Mouse (Mus musculus): ENCODE data around the gene Pi4k2b.
"Not testable (repeated sequence)": the region's sequence is repeated elsewhere in the genome, so short reads cannot be mapped to it uniquely, and the experiment has no call there.

Pi4k2b gene

DNA sequence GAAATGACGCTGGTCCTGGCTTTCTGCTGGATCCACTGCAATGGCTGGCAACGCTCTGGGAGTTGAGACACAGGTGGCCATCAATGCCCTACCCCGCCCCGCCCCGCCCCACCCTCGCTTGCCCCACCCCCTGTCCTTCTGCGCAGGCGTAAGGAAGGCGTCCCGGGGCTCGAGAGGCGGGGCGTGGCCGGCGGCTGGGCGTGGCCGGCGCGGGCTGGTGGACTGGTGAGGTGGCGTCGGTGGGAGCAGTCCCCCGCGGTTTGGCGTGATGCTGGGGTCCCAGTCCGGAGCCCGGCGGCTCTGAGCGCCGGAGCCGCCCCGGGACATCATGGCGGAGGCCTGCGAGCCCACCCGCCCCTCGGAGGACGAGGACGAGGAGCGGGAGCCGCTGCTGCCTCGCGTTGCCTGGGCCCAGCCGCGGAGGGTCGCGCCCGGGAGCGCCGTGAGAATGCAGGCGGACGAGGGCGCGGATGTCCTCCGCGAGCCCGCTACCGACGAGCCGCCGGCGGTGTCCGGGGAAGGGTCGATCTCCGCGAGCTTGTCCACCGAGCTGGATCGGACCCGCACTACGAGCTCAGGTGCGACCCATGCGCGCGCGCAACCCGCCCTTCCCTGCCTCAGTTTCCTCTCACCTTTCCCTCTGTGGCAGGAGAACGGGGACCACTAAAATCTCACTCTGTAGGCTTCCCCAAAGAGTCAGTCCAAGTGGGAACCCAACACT, at the start of gene Pi4k2b:
Pi4k2b (plus strand) TSS at position 184 of the 721 bp plus-strand sequence.
- peak; percentile 93 for DNase-seq (ENCODE audit: inconsistent ontology term)

DNA sequence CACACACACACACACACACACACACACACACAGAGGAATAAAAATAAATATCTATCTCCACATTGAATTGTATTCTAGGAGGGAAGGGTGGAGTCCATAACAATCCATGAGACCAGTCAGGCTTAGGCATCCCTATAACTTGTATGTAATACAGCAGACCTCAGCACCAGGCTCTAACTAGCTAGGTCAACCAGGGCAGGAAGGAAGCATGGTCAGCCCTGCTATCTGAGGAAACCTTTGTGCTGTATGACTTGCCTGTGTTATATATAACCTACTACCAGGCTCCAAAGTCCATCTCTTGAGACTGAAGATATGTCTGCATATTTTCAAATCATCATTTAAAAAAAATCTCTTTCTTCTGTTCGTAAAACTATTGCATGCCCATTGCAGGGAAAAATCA, 44.1 kb upstream of the Pi4k2b start:
- DNase-seq (ENCODE audit: inconsistent ontology term): no peak

DNA sequence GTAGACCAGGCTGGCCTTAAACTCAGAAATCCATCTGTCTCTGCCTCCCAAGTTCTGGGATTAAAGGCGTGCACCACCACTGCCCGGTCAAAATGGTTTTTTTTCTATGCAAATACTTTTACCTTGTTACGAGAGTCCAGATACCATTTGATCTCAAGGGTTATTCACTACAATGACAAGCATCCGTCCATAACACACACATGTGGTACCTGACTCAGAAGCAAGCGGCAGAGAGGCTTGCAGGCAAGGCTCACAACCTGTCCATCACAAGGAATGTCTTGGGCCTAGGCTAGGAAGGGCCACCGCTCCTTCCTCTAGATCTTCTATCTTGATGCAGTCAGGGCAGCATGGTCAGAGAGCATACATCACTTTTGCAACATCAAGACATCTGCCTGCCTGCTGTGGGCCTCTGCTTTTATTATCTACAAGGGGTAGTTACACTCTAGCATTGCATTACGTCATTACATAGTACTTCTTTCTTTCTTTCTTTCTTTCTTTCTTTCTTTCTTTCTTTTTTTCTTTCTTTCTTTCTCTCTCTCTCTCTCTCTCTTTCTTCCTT, 43.4 kb upstream of the Pi4k2b start:
- DNase-seq (ENCODE audit: inconsistent ontology term): not testable (repeated sequence)

DNA sequence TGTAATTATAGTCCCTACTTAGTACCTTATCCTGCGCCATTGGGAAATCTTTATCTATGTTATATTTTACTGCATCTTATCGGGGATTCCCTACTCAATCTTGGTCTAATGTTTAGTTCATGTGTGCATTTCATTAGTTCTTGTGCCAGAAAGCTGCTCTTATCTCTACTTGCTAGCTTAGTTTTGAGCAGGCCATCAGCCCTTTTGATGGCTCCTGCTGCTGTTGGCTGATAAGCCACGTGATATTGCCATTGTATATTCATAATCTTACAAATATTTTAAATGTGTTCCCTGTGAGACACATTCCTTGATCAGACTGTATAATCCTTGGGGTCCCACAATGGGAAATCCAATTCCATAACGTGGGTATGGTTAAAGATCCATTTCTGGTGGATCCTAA, 36.8 kb upstream of the Pi4k2b start:
- no peak for DNase-seq (ENCODE audit: inconsistent ontology term)

DNA sequence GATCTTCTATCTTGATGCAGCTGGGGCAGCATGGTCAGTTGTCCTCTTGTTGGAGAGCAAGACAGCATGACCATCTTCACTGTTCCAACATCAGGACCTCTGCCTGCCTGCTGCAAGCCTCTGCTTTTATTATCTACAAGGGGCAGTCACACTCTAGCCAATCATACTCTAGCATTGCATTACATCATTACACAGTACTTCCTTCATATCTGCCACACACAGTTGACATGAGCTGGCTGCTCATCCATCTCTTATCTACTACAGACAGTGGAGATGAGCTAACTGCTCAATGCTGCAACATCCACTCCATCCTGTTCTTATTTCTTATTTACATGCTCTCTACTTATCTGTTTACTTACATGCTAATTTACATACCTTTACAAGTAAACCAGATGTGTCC, 28.7 kb upstream of the Pi4k2b start:
- DNase-seq (ENCODE audit: inconsistent ontology term): no peak

GRCm38 (mm10) chr5:52716742-52717448, 24.5 kb upstream of the Pi4k2b start:
- DNase-seq (ENCODE audit: inconsistent ontology term): no peak

GRCm38 (mm10) chr5:52721003-52721402, 20.4 kb upstream of the Pi4k2b start:
- DNase-seq (ENCODE audit: inconsistent ontology term): no peak

- DNase-seq (ENCODE audit: inconsistent ontology term): no peak
Observed at GRCm38 (mm10) chr5:52727747-52728146, 13.6 kb upstream of the Pi4k2b start.

DNA sequence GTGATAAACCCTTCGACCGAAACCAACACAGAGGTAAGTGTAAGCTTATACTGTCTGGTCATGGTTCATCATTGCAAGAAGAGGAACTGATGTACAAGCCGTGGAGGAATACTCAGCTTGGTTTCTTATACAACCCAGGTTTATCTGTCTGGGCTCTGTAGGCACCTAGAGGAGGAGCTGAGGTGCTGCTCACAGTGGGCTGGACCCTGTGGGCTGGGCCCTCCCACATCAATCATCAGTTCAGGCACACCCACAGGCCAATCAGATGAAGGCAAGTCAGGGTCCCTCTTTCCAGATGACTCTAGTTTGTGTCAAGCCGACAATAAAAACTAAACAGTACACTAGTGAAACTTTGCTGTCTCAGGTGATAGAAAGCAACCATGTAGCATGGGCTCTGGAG, 8.6 kb upstream of the Pi4k2b start:
- DNase-seq (ENCODE audit: inconsistent ontology term): no peak

- DNase-seq (ENCODE audit: inconsistent ontology term): no peak
Observed at GRCm38 (mm10) chr5:52736046-52736445, 5.3 kb upstream of the Pi4k2b start.

DNA sequence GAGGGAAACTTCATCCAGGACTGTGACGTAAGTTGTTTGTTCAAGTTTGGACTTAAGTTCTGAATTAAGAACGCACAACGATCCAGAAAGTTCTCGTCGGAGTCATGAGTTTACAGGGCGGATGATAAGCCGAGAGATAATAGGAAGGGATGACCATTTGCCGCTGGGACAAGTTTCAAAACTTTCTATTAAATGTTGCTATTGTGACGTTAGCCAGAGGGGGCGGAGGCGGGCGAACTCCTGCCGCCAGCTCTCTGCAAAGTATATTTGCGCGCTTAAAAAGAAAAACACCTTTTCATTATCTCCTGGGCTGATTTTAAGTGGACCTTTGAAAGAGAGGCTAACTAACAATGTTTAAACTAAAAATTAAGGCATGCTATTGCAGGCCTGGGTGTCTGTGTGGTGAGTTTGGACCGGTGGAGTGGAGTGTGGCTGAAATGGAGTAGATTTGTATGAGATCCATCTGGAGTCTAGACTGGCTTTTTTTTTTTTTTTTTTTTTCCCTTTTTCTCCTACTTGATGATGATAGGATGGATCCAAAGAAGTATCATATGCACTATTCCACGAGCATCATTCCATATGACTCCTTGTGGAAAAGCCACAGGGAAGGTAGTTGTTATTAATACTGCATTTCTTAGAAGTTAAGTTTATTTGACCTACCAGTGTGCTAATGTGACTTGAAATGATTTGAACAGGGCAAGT, 889 bp downstream of the Pi4k2b start:
- peak; percentile 61 for DNase-seq (ENCODE audit: inconsistent ontology term)

DNA sequence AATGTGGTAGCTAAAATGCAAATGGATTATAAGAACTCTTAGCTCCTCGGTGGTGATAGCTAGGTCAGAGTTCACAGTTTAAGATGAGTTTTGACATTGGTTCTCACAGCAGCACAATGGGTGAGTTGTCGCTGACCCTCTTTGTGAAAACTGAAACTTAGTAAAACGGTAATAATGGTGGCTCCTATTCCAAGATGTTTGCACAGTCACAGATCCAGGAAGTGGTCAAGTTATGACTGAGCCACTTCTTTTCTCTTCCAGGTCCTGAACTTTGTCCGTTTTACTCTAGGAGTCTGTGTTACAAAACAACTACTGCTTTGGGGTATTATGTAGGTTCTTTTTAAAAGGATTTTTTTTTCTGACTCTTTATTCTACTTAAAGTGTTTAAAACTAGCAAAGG, 1.9 kb downstream of the Pi4k2b start:
- peak; percentile 3 for DNase-seq (ENCODE audit: inconsistent ontology term)

DNA sequence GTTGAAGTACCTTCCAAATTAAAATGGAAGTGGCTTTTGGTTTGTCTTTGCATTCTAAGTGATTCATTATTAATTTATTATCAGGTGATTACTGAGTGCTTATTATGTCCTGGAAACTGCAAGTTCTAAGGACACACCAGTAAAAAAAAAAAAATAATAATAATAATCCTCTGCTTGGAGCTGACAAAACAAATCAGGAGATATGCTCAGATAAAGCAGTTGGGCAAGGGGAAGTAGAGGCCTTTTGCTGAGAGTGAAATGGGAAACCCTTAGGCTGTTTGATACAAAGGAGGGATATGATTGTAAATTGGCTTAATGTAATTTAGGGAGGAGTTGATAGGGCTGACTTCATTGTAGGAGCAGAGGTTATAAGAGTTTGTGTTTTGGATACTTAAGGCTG, 5.5 kb downstream of the Pi4k2b start:
- DNase-seq (ENCODE audit: inconsistent ontology term): no peak

DNA sequence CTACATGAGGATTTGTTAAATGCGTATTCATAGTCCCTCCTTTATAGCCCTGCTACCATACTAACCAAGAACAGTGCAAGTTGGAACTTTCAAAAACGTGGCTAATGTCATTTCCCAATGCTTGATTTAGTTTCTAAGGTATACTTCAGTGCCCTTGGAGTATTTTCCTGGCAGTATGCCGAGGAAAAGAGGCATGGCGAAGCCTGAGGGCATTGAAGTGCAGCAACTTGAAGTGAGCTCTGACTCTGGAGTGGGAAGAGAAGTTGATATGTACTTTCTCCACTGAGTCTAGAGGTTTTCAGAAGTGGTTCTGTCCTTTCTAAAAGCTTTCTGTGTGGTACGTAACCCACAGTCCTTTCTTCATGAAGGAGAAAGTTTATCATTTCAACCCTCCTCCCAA, 7.4 kb downstream of the Pi4k2b start:
- DNase-seq (ENCODE audit: inconsistent ontology term): no peak

GRCm38 (mm10) chr5:52753146-52753545, 11.8 kb downstream of the Pi4k2b start:
- DNase-seq (ENCODE audit: inconsistent ontology term): no peak

- no peak for DNase-seq (ENCODE audit: inconsistent ontology term)
Observed at GRCm38 (mm10) chr5:52754196-52754595, 12.8 kb downstream of the Pi4k2b start.

DNA sequence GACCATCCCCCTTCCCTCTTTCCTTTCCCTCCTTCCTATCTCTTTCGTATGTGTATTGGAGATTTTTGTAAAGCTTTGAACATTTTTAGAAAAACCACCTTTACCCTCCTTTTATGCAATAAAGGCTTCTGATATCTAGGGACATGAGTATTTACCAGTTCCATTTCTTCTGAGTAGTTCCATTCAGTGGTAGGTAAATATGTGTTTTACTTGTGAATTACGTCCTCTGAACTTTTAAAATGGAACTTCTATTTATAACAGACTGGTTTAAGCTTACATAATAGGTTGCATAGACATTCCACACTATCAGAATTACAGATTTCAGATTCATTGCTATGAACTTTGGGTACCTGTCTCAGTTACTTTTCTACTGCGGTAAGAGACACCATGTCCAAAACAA, 14.0 kb downstream of the Pi4k2b start:
- no peak for DNase-seq (ENCODE audit: inconsistent ontology term)

- no peak for DNase-seq (ENCODE audit: inconsistent ontology term)
Observed at GRCm38 (mm10) chr5:52755989-52756388, 14.6 kb downstream of the Pi4k2b start.

DNA sequence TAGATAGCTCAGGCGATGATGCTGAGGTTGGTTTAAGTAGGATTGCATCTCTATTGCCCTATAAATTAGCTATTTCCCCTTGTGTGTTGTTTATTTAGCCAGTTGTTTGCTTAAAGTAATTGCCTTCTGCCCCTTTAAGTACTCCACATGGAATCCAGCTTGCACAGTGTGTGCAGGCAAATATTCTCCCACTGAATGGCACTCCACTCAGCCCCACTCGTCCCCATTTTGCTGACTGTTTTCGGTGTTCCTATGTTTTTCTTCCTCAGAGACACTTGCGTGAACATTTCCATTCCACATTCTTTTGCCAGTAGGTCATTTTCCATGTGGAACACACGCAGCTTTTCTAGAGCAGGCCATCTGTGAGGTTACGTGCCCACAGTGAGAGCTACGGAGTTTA, 21.2 kb downstream of the Pi4k2b start:
- no peak for DNase-seq (ENCODE audit: inconsistent ontology term)

- DNase-seq (ENCODE audit: inconsistent ontology term): no peak
Observed at GRCm38 (mm10) chr5:52774267-52774666, 32.9 kb downstream of the Pi4k2b start.

DNA sequence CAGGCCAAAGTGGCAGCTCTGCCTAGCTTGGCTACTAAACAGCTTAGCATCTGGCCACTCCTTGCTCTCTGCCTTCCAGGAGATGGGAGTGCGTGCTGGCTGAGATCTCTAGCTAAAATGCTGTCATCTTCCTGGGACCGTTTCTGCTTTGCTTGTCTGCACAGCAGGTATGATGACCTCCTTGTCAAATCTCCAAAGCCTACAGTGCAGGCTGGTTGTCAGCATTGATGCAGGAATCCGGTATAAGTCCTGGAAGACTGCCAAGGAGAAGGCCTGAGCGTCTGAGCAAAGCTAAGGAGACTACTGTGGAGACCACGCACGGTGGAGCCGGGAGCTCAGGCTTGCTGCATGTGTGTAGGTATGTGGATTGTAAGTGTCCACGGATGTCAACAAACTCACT, 33.9 kb downstream of the Pi4k2b start, which contains the start of gene Zcchc4:
Zcchc4 (plus strand) TSS at position 173 of the 400 bp plus-strand sequence.
- peak; percentile 19 for DNase-seq (ENCODE audit: inconsistent ontology term)
